Mouse (Mus musculus): ENCODE results near the gene Ak8.

GRCm38 (mm10) chr2:28818866-28819265, 118.9 kb downstream of the Ak8 start:
- TF ChIP-seq POLR2A (IDR thresholded peaks at IDR 0.05; ENCODE audit: borderline replicate concordance, control insufficient read depth, low read depth, low read length) (no peak), CTCF (IDR thresholded peaks at IDR 0.05; ENCODE audit: control insufficient read depth, insufficient read depth, low read length) (no peak)

Measured in bone marrow, adult 2 months (tissue).